Mouse (Mus musculus) MEL (cell line): ENCODE results near the gene Ctnnbl1.

Experiments used
- CTCF ChIP-seq, 3 experiments: IDR thresholded peaks in 2 of 3; conservative IDR thresholded peaks in 1 of 3; 2 replicates each; pipeline ENCODE4 v1.5.1; 2011 to 2012; ENCODE audit warnings: low read length in 3 of 3, low read depth in 2 of 3, mild to moderate bottlenecking in 2 of 3, improper control_type of control experiment in 1 of 3, inconsistent platforms in 1 of 3, mixed read lengths in 1 of 3, moderate library complexity in 1 of 3; ENCODE audit not compliant: control insufficient read depth in 1 of 3, insufficient read depth in 1 of 3, poor library complexity in 1 of 3, severe bottlenecking in 1 of 3
- MYC ChIP-seq: IDR thresholded peaks from 2 replicates; pipeline ENCODE4 v1.6.1; 2011; ENCODE audit warnings: low read depth, mild to moderate bottlenecking, low read length, improper control_type of control experiment, moderate library complexity
- NELFE ChIP-seq: IDR thresholded peaks from 2 replicates; pipeline ENCODE4 v1.6.1; 2011; ENCODE audit warnings: low read depth, low read length, improper control_type of control experiment
- POLR2A ChIP-seq, 2 experiments: IDR thresholded peaks; 2 replicates each; pipeline ENCODE4 v1.6.1; 2011 to 2012; ENCODE audit warnings: low read length in 2 of 2, mild to moderate bottlenecking in 2 of 2, control low read depth in 1 of 2, improper control_type of control experiment in 1 of 2, low read depth in 1 of 2, moderate library complexity in 1 of 2; ENCODE audit not compliant: control insufficient read depth in 1 of 2, insufficient read depth in 1 of 2, poor library complexity in 1 of 2
- SMC3 ChIP-seq: IDR thresholded peaks from 2 replicates; pipeline ENCODE4 v1.6.1; 2011; ENCODE audit warnings: low read depth, low read length, improper control_type of control experiment

- TF ChIP-seq POLR2A (IDR thresholded peaks at IDR 0.05; ENCODE audit: control insufficient read depth in 1 of 2, insufficient read depth in 1 of 2, low read depth in 1 of 2, low read length in 2 of 2, poor library complexity in 1 of 2) (no peak), CTCF (IDR thresholded peaks at IDR 0.05 in 2 of 3, conservative IDR thresholded peaks at IDR 0.05 in 1 of 3; ENCODE audit: control insufficient read depth in 1 of 3, insufficient read depth in 1 of 3, low read depth in 2 of 3, low read length in 3 of 3, poor library complexity in 1 of 3, severe bottlenecking in 1 of 3) (no peak), NELFE (no peak), SMC3 (no peak), MYC (no peak)
Measured at GRCm38 (mm10) chr2:157861273-157861944, 124.2 kb downstream of the Ctnnbl1 start.
